Mouse (Mus musculus): Measurements from ENCODE around the gene Nts. TPM values are rescaled to one million over a fixed set of nuclear protein-coding genes. Genes with fewer than 3 reads are reported as not detected.
A peak's percentile ranks its signal among the peaks of the same experiment; 100 is the strongest.
"Not testable (repeated sequence)": the region's sequence is repeated elsewhere in the genome, so short reads cannot be mapped to it uniquely, and the experiment has no call there.

Gene Nts
- polyA plus RNA-seq (2017; shearing (Covaris generic)): not detected

DNA sequence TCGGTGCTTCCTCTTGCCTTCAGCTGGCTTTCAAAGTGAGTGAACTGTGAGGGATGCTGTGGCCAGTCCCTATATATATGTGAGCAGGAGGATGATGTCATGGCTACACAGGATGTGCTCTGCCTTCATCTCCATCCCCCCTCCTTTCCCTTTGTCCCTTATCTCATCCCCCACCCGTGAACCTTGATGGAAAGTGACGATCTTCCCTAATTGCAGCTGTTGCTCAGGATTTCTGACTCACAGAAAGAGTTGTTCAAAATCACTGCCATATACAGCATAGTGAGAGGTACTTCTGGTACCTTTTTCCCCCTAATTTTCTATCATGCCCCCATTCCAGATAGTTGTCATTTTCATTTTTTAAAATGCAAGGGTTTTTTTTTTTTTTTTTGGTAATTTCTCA is at the start of gene Nts:
Gene Nts, minus strand, starts transcription at position 101 of the 400 bp plus-strand sequence.
- ATAC-seq: no peak

DNA sequence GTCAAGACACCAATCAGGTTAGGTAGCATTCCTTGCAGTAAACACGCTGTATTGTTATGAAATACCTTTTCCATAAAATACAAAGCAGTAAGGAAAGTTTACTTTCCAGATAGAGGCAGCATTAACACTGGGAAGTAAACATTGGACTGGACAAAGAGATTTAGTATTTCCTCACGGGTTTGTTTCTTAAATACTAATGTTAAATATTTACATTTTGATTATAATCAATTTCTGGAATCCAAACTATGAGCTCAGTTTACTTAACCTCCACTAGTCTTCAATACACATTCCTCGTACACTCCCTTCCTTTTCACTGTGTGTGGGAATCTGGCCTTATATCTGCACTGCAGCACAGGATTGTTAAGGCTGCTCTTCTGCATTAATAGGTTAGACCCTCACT is 37.6 kb upstream of the Nts start:
- ATAC-seq: no peak

DNA sequence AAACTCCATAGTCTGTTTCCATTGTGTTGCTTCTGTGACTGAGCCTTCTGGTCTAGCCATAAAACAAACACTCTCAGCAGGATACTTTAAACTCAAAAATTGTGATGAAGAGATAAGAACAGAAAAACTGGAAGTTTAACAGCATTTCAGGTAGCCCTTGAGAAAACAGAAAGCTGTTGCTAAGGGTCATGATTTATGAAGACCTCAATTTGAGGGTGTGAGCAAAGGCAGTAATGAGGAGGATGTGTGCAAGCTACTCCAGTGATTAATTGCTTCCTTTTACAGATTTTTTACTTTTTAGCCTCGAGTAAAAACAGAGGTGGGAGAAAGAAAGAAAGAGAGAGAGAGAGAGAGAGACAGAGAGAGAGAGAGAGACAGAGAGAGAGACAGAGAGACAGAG is 23.9 kb upstream of the Nts start:
- no peak for ATAC-seq

DNA sequence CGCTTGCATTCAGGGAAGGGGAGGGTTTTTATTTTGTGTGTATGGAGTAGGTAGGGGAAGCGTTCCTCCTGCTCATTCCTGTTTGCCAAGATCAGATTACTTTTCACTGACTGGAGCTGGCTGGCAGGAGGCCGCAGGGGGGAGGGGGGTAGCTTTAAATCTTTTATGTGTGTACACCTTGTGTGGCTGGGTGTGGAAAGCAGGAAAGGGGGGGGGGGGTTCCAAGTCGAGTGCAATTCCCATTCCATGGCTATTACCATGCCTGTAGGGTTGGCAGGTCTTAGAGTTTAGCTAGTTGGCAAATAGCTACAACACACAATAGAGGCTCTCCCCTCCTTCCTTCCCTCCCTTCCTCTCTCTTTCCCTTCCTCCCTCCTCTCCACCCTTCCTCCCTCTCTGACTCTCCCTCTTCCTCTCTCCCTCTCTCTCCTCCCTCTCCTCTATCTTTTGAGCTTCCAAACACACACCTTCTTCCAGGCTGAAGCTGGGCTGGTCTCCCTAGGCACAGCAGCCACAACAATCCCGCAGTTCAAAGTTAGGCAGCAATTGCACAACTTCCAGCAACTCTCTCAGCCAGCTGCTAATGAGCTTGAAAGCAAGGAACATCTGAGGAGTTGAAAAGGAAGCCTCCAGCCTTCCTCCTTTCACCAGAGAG is 21.6 kb upstream of the Nts start, which contains the start of gene Rassf9:
Gene Rassf9, plus strand, starts transcription at position 416 of the 655 bp plus-strand sequence.
- no peak for ATAC-seq

DNA sequence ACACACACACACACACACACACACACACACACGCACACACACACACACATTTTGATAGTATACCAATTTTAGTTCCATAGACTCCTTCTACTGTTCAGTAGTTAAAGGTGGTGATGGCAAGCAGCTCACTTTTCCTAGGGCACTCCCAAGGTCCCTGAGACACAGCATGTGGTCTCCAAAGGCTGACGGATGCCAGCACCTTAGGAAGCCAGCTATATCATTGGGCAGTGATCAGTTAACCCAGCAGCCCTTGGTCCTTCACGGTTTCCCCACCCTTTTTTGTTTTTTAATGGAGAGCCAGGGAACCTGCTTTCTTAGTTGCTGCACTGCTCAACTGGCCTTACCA is 21.1 kb upstream of the Nts start:
- no peak for ATAC-seq

DNA sequence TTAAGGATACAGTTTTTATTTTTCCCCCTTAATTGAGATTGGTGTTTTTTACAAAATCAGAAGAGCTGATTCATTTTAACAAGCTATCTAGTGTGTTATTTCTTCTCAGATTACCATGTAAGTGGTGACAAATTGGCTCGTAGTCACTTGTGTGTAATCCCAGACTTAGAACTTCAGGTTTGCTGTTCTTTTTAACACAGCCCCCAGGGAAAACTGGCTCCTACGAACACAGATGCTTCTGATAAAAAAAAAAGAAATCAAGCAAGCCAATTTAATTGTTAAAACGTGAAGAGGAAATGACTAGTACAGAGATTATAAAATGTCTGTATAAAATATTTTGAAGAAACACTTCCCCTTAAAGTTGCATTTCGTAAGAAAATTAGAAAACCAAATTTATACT is 17.1 kb upstream of the Nts start:
- no peak for ATAC-seq

DNA sequence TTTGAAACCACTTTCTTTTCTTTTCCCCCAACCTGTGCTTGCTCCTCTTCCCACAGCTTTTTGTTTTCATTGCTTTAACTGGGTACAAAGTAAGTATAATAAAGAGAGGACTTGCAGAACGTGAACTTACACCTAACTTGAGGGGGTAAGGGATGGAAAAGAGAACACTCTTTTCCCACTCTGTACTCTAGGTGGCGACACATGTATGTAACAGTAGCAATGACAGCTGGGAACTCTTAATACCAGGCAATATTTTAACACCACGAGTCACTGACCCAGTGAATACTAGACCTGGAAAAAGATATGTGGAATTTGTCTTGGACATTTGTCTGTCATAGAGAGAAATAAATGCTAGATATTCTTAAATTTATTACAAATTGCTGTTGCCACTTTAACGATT is 8.5 kb upstream of the Nts start:
- ATAC-seq: no peak

DNA sequence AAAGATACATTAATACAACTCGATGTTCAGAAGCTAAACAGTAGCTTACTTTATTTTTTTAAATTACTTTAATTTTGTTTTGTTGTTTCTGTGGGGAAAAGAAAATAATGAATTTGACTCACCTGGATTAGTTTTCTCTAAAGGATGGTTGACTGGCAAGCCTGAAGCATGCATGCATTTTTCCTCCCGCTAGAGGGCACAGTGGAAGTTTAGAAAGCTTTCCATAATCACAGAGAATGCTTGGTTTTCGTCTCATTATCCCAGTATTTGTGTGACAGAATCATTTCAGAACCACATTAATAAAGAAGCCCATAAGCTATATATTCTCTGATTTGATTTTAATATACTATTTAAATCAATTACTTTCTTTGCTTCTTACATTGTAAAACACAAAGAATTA is 1.5 kb upstream of the Nts start:
- ATAC-seq: no peak

DNA sequence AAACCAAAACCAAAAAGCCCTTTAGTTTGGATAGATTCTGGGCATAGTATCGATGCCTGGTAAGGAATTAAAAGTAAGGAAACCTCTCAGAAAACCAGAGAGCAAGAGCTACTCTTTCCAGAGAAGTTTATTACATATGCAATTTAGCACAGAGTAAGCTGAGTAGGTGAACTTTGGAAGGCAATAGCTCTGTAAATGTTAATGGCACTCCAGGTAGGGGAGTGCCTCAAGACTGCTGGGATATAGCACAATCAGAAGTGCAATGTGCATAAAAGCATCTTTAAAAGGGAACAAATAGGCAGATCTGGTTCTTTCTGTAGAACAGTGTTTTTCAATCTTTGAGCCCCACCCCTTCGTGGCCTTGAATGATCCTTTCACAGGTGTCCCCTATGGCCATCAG is 20.9 kb downstream of the Nts start:
- no peak for ATAC-seq

DNA sequence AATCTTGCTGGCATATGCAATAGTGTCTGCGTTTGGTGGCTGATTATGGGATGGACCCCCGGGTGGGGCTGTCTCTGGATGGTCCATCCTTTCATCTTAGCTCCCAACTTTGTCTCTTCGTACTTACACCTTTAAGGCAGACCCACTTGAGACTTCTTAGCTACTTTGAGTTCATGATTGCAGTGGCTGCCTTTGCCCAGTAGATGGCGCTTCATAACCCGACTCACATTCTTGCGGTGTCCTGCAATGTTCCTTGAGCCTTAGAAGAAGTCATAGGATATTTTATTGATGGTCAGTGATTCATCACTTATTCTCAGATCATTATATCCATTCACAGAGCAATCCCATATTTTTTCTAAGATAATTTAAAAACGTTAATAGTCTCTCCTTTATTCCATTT is 38.5 kb downstream of the Nts start:
- ATAC-seq: peak; percentile 61

DNA sequence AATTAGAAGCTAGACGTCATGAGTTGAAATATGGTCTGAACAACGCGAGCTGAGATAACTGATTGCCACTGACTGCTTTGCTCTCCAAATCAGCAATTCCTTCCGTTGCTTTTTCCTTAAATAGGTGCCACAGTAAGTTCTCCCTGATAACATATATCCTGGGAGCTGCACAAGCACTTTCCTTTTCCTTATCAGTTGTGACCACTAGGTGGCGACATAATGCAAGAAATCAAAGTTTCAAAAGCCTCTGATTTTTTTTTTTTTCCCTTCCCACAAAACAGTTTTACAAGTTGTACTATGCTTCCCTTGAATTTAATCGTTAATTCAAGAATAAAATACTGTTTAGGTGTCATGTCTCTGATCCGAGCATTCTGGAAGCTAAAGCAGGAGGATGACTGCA is 40.8 kb downstream of the Nts start:
- no peak for ATAC-seq

DNA sequence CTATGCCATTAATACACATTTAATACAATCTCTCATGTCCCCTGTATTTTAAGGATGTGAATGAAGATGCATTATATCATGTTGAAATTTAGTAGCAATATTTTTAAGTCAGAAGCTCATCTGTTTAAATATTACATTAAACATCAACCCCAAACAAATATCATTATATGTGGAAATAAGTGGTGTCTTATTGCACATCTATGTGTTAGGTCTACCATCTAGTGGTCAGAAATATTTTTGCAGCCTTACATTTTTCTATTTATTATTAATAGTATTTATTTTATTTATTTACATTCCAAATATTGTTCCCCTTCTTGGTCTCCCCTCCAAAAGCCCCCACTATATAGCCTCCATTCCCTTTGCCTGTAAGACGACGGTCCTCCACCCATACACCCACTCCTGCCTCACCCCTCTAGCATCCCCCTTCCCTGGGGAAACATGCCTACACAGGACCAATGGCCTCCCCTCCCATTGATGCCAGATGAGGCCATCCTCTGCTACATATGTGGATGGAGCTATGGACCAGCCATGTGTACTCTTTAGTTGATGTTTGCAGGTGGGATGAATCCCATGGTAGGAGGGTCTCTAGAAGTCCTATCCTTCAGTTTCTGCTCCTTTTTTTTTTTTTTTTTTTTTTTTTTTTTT is 45.3 kb downstream of the Nts start:
- ATAC-seq: peak; percentile 43

DNA sequence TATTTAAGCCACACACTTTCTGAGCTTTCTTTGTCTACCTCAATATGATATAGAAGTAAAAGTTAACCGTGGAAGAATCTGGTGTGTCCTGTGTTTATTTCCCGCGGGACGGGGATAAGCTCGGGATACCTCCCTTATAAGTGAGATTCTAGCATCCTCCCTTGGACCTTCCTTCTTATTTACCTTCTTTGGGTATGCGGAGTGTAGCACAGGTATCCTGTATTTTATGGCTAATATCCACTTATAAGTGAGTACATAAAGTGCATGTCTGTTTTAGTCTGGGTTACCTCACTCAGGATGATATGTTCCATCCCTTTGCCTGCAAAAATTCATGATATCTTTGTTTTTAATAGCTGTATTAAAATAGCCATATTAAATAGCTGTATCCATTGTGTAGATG is 54.8 kb downstream of the Nts start:
- ATAC-seq: not testable (repeated sequence)

DNA sequence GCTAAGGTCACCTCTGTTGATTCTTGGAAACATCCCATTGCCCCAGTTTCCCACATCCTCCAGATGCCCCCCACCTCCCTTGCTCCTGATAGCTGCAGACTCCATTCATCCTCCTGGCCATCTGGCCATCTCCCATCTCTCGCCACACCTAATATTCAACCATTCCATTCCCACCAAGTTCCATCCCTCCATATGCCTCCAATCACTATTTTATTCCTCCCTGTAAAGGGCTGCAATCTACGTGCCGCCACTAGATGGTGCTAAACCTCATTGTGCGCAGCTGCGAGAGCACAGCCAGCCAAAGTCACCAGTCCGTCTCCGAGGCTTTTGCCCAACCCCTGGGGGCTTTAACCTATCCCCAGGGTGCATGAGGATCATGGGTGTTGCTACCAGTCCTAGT is 55.2 kb downstream of the Nts start:
- not testable (repeated sequence) for ATAC-seq

Other genes with a start within 250 kb of the Nts start
- under 1 TPM in 1 of 2 experiments, not detected in 1; 0.17 TPM for gene Rassf9, start 21.7 kb upstream of the Nts start, polyA plus RNA-seq (2017; shearing (Covaris generic))

Data from activated CD4-positive, CD25-positive, alpha-beta regulatory T cell, adult 4 months (primary cell).